Mouse (Mus musculus) lung, postnatal 0 days (tissue): ENCODE results near the gene Asb2.
A peak's percentile ranks its signal among the peaks of the same experiment; 100 is the strongest.

Source experiments
- CTCF ChIP-seq: IDR thresholded peaks from 2 replicates; pipeline ENCODE4 v1.5.1; 2016; ENCODE audit warnings: antibody characterized with exemption, mild to moderate bottlenecking
- EP300 ChIP-seq: IDR thresholded peaks from 2 replicates; pipeline ENCODE4 v1.6.1; 2016; ENCODE audit warnings: antibody characterized with exemption, mild to moderate bottlenecking, control low read depth

DNA sequence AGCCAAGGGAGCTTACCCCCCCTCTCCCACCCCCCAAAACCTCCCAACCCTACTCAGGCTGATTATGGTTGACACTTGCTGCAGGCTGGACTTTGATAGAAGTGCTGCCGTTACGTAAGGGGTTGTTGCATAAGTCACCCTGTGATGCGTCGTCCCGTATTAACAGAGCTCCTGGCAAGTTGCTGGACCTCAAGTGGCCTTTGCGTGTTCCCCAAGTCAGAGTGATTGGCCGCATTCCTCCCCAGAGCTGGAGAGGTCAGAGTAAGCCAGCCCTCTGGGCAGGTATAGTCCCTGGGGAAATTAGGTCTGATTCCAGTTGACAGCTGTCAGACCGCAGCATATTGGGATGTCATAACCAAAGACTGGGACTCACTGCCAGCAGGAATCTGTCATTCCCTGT is 43.9 kb downstream of the Asb2 start:
- TF ChIP-seq EP300 (peak; percentile 56), CTCF (no peak)
